Mouse (Mus musculus) neural tube, embryonic 15.5 days (tissue): ENCODE data around the gene Clasp1. TPM values are rescaled to one million over a fixed set of nuclear protein-coding genes. Genes with fewer than 3 reads are reported as not detected.

Experiments
- ATAC-seq: fragments of 200-750 bp; cut with Nextera tagmentation; 2 replicates; pipeline ENCODE4 v1.8.0; 2017; ENCODE audit warnings: mild to moderate bottlenecking, moderate TSS enrichment, moderate library complexity; ENCODE audit not compliant: low FRiP score
- H3K27ac ChIP-seq: fragments of 300-500 bp; sonication (generic); replicated peaks from 2 replicates; pipeline ENCODE4 v1.5.1; 2015; ENCODE audit warnings: mild to moderate bottlenecking, inconsistent platforms
- H3K27me3 ChIP-seq: fragments of 300-500 bp; sonication (generic); replicated peaks from 2 replicates; pipeline ENCODE4 v1.6.1; 2015; ENCODE audit warnings: inconsistent platforms
- H3K36me3 ChIP-seq: fragments of 300-500 bp; sonication (generic); 2 replicates; pipeline ENCODE4 v1.6.1; 2015; ENCODE audit warnings: inconsistent platforms
- H3K4me1 ChIP-seq: fragments of 300-500 bp; sonication (generic); 2 replicates; pipeline ENCODE4 v1.6.1; 2015; ENCODE audit warnings: inconsistent platforms
- H3K4me2 ChIP-seq: fragments of 300-500 bp; sonication (generic); 2 replicates; pipeline ENCODE4 v1.6.1; 2015; ENCODE audit warnings: inconsistent platforms, mild to moderate bottlenecking, moderate library complexity
- H3K4me3 ChIP-seq: fragments of 300-500 bp; sonication (generic); replicated peaks from 2 replicates; pipeline ENCODE4 v1.5.1; 2015; ENCODE audit warnings: mild to moderate bottlenecking, inconsistent platforms
- H3K9ac ChIP-seq: fragments of 300-500 bp; sonication (generic); replicated peaks from 2 replicates; pipeline ENCODE4 v1.6.1; 2015; ENCODE audit warnings: mild to moderate bottlenecking, inconsistent platforms
- H3K9me3 ChIP-seq: fragments of 300-500 bp; sonication (generic); replicated peaks from 2 replicates; pipeline ENCODE4 v1.6.1; 2016; ENCODE audit warnings: inconsistent platforms
- WGBS: fragments of 180-500 bp; shearing (Covaris S2); methylation state at CpG from one replicate; pipeline ENCODE4 v1.1.7; 2015; ENCODE audit warnings: mixed read lengths; 5-methylcytosine and 5-hydroxymethylcytosine counted together
- polyA plus RNA-seq: library from polyadenylated mRNA; unstranded; fragments of >200 nt; fragmentation: Nextera tagmentation; extraction: Ambion mirVana; gene quantifications from 2 replicates; pipeline ENCODE4 v1.2.1, GENCODE M21; 2015

The Clasp1 gene
- polyA plus RNA-seq, 1 experiment from 2014 or later = 88.1 TPM

DNA sequence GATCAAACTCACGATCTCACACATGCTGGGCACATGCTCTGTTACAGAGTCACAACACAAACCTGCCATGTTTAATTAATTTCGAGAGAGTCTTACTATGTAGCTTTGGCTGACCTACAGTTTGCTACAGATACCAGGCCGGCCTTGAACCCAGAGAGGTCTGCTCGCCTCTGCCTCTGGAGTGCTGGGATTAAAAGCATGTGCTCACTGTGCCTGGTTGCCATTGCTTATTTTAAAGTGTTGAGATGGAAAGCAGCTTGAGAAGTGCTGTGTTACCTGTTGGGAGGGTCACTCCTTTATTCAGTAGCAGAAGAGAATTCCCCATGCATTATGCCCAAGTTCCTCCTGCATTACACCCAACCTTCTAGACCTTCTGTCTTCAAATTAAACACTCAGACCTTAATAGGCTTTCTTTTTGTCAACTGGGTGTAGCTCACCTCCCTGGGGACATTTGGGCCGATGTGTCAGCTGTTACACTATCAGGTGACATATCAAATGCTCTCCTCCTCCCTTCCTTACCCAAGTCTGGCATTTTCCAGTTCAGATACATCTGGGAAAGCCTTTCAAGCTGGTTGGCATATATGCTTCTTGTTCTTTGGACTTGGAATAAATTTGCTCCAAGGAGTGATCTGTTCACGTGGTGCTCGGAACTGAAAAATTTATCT, 18.9 kb downstream of the Clasp1 start:
- Histone ChIP-seq H3K4me2 (no peak overlapping the region), H3K4me1 (0 out of 2 replicates have a peak, but pooled peaks cover 3% of the 10 kb centered on the region), H3K36me3 (no peaks in the 10 kb centered on the region), H3K9ac (no peak overlapping the region), H3K27ac (no peak overlapping the region), H3K4me3 (no peak overlapping the region), H3K27me3 (no peaks in the 10 kb centered on the region), H3K9me3 (no peaks in the 10 kb centered on the region)
- 90% methylated on average over 7 of the region's 7 CpGs for WGBS
- ATAC-seq = no peak

DNA sequence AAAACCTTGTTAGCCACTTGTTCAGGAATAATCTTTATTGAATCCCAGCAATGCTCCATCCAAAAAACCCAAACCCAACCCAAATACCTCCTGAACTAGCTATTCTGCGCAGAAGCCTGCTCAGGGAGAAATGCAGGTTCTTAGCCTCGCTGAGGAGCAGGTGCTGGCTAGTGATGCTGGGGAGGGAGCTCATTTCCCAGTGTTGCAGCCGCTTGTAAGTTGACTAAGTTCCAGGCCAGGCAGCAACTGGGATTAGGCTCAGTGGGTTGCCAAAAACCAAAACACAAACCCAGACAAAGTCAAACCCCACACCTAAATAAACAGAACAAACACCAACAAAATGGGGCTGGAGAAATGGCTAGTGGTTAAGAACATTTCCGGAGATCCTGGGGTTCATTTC, 20.4 kb downstream of the Clasp1 start:
- 76% methylated on average over 4 of the region's 4 CpGs for WGBS

DNA sequence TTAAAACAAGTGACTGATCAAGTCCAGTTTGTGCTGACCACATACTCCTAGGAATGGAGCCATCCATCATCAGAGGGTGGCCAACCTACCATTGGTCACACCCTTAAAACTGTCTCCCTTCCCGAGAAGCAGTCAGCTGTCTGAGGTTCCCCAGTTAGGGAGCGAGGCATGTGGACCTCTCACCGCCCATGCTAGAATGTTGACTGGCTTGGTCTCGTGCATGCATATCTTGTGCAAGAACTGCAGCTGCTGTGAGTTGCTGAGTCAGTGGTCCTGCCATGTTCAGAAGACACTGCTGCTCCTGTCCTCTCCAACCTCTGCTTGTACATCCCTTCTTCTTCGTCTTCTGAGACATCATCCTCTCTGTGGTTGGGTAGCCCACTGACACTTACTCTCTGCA, 22.0 kb downstream of the Clasp1 start:
- Histone ChIP-seq H3K4me3 (no peak overlapping the region), H3K9ac (no peak overlapping the region), H3K27ac (no peak overlapping the region), H3K4me1 (0 out of 2 replicates have a peak, but pooled peaks cover 3% of the 10 kb centered on the region), H3K4me2 (no peak overlapping the region), H3K36me3 (no peaks in the 10 kb centered on the region), H3K27me3 (no peaks in the 10 kb centered on the region), H3K9me3 (no peaks in the 10 kb centered on the region)
- no peak for ATAC-seq
- 86% methylated on average over 5 of the region's 5 CpGs for WGBS

More for the DNA sequence above, 20.4 kb downstream of the Clasp1 start:
- H3K27ac ChIP-seq = no peak overlapping the region
- no peak overlapping the region for H3K4me3 ChIP-seq
- no peaks in the 10 kb centered on the region for H3K27me3 ChIP-seq
- H3K4me1 ChIP-seq = 0 out of 2 replicates have a peak, but pooled peaks cover 3% of the 10 kb centered on the region
- H3K9me3 ChIP-seq = no peaks in the 10 kb centered on the region
- no peak overlapping the region for H3K9ac ChIP-seq
- no peak for ATAC-seq
- H3K36me3 ChIP-seq = no peaks in the 10 kb centered on the region
- no peak overlapping the region for H3K4me2 ChIP-seq

DNA sequence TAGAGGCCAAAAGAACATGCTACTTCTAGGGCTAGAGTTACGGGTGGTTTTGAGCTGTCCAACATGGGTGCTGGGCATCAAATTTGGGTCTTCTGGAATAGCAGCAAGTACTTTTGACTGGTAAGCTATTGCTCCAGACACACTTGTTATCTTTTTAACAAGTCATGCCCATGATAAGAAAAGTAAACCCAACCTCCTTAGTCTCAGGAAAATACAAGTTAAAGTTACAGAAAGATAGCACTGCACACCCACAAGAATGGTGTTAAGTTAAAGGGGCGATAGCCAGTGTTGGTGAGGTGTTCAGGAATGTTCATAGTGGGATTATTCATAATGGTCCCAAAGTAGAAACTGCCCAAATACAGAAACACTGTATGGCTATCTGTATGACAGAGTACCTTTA, 24.3 kb downstream of the Clasp1 start:
- Histone ChIP-seq H3K4me1 (0 out of 2 replicates have a peak, but pooled peaks cover 3% of the 10 kb centered on the region), H3K4me2 (no peak overlapping the region), H3K4me3 (no peak overlapping the region), H3K27ac (no peak overlapping the region), H3K27me3 (no peaks in the 10 kb centered on the region), H3K9ac (no peak overlapping the region), H3K9me3 (no peaks in the 10 kb centered on the region), H3K36me3 (no peaks in the 10 kb centered on the region)
- WGBS = 96% methylated on average over 2 of the region's 2 CpGs
- no peak for ATAC-seq

DNA sequence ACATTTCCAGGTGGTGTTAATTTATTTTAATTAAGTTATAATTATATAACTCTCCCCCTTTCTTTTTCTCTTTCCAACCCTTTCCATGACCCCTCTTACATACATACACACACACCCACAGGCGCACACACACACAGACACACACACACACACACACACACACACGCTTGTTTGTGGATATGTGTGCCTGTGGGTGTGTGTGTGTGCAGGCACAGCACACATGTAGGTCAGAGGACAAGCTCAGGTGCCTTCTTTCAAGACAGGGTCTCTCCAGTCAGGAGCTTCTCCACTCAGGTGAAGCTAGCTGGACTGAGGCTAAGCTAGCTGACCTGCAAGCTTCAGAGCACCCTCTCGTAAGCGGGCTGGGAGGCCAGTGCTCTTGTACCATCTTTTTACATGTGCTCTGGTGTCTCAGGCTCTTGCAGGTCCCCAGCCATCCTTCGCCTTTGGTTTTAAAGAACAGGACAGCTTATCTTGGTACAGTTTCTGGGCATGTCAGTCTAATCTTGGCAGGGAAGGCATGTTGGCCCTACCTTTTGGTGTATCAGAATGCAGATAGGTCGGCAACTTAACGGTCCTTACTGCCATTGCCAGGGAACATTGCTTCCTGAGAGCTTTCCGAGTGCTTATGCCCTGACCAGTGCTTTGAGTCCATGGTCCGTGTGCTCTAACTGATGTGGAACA, 28.3 kb downstream of the Clasp1 start:
- Histone ChIP-seq H3K9ac (no peak overlapping the region), H3K4me1 (peaks cover 15% of the 10 kb centered on the region), H3K36me3 (peaks cover 9% of the 10 kb centered on the region; the same call in 1 of the 2 replicates), H3K27ac (no peak overlapping the region), H3K4me2 (no peak overlapping the region), H3K27me3 (no peaks in the 10 kb centered on the region), H3K9me3 (no peaks in the 10 kb centered on the region), H3K4me3 (no peak overlapping the region)
- 90% methylated on average over 9 of the region's 9 CpGs for WGBS
- ATAC-seq = no peak

DNA sequence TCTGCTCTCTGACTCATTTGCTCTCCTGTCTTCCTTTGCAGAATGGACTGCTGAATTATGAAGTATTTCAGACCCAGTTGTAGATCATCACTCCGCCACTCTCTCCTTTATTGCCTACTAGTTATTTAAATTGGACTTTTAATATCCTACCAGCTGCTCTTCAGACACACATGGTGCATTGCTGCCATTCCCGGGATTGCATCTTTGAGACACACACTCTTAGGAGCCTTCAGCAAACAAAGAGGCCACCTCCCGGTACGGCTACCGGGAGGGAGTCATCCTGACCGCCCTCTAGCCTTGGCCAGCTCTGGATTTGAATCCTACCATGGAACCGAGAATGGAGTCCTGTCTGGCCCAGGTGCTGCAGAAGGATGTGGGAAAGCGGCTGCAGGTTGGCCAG, 30.5 kb downstream of the Clasp1 start:
- Histone ChIP-seq H3K27me3 (no peaks in the 10 kb centered on the region), H3K4me2 (no peak overlapping the region), H3K27ac (no peak overlapping the region), H3K36me3 (peaks cover 12% of the 10 kb centered on the region), H3K9ac (no peak overlapping the region), H3K4me3 (no peak overlapping the region), H3K4me1 (peaks cover 24% of the 10 kb centered on the region), H3K9me3 (no peaks in the 10 kb centered on the region)
- ATAC-seq = no peak
- WGBS = 64% methylated on average over 8 of the region's 8 CpGs

DNA sequence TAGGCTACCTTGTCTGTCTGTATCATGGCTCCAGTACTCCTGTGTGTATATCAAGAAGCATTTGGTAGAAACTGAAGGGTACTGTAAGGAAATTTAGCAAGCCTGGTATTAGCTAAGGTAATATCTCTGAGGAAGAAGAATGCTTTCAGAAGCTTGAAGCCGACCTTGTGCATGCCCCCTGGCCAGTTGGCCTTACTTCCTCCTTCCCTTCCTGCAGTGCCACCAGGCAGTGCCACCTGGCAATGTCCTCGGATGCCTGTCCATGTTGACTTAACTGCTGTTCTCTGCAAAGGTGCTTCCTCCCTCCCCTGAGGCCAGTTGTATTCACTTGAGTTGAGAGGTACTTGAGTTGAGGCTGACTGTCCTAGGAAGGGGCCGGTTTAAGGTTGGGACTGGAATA, 32.3 kb downstream of the Clasp1 start:
- 80% methylated on average over 3 of the region's 3 CpGs for WGBS
- H3K4me3 ChIP-seq = no peak overlapping the region
- peaks cover 12% of the 10 kb centered on the region for H3K36me3 ChIP-seq
- H3K4me1 ChIP-seq = peaks cover 24% of the 10 kb centered on the region
- H3K27ac ChIP-seq = no peak overlapping the region
- no peak overlapping the region for H3K9ac ChIP-seq
- no peak for ATAC-seq
- H3K9me3 ChIP-seq = no peaks in the 10 kb centered on the region
- no peak overlapping the region for H3K4me2 ChIP-seq
- H3K27me3 ChIP-seq = no peaks in the 10 kb centered on the region

DNA sequence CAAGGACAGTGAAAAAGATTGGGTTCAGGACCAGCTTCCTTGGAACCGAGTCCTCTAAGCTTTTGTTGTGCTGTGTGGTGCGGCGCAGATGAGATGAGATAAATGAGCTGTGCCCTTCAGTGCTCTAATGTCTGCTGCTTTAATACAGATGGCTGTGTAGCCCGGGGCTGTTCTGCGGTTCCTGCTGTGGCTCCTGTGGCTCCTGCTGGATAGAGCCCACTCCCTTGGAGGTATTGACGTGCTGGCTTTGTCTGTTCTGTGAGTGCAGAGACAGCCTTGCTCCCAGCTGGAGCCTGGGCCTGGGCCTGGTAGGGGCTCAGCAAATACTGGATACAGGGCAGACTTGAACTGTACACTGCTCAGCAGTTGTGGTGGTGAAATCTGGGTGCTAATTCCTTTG, 34.0 kb downstream of the Clasp1 start:
- peaks cover 24% of the 10 kb centered on the region for H3K4me1 ChIP-seq
- H3K27me3 ChIP-seq = no peaks in the 10 kb centered on the region
- H3K36me3 ChIP-seq = peaks cover 12% of the 10 kb centered on the region
- ATAC-seq = peak; percentile 48; the same call in 1 of the 2 replicates
- H3K9me3 ChIP-seq = no peaks in the 10 kb centered on the region
- H3K27ac ChIP-seq = peak overlapping the region; percentile 58
- no peak overlapping the region for H3K9ac ChIP-seq
- H3K4me2 ChIP-seq = no peak overlapping the region
- 41% methylated on average over 6 of the region's 6 CpGs for WGBS
- H3K4me3 ChIP-seq = no peak overlapping the region

DNA sequence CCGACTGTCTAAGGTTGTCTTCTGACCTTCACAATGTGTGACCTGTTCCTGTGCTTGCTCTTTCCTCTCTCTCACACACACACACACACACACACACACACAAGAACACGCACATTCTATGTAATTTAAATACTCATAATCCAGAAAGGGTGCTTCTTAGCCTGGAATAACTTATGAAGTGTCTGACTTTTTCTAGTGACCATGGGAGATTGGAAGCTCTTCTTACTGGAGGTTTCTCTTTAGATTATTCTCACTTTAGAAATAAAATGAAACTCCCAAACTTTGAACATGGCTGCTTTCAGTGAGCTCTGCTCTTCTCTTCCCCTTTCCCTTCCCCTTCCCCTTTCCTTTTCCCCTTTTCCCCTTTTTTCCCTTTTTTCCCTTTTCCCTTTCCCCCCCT, 37.1 kb downstream of the Clasp1 start:
- peaks cover 3% of the 10 kb centered on the region for H3K36me3 ChIP-seq
- H3K9me3 ChIP-seq = no peaks in the 10 kb centered on the region
- H3K27me3 ChIP-seq = no peaks in the 10 kb centered on the region
- H3K27ac ChIP-seq = no peak overlapping the region
- 90% methylated on average over 2 of the region's 2 CpGs for WGBS
- no peak overlapping the region for H3K4me3 ChIP-seq
- no peak for ATAC-seq
- no peak overlapping the region for H3K4me2 ChIP-seq
- H3K9ac ChIP-seq = no peak overlapping the region
- H3K4me1 ChIP-seq = peaks cover 38% of the 10 kb centered on the region

DNA sequence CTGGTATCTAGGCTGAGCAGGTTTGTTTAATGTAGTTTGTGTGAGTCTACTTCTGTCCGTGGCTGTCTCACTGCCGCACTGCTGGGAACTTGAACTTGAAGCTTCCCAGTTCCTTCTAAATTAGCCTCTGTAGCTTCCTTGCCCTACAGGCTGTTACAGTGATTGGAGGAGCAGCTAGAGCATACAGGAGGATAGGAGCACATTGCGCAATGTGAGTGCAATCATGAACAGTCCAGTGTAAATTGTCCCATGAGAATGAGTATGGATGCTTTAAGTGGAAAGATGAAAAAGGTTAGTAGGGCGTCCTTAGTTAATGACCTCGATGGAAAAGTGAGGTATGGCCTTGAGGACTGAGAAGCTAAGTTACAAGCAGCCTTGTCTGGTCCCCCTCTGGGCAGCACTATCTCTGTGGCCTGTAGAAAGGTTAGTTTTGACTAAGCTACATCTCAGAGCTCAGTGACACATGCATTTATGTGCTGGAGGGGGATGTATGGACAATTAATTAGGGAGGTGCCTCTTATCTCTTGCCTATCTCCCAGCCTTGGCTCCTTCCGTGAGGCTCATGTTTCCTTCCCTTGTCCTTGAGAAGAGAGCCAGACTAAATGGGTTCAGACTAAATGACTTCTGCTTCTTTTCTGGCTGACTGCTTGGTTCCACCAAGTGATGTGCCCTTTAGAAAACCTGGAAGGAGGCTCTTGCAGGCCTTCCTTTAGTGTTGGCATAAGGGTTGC, 39.7 kb downstream of the Clasp1 start:
- no peaks in the 10 kb centered on the region; the same call in 1 of the 2 replicates for H3K36me3 ChIP-seq
- H3K27me3 ChIP-seq = no peaks in the 10 kb centered on the region
- no peak overlapping the region for H3K4me2 ChIP-seq
- no peak for ATAC-seq
- H3K9me3 ChIP-seq = no peaks in the 10 kb centered on the region
- H3K4me3 ChIP-seq = no peak overlapping the region
- H3K27ac ChIP-seq = no peak overlapping the region
- H3K4me1 ChIP-seq = peaks cover 21% of the 10 kb centered on the region
- H3K9ac ChIP-seq = no peak overlapping the region
- 84% methylated on average over 6 of the region's 6 CpGs for WGBS

DNA sequence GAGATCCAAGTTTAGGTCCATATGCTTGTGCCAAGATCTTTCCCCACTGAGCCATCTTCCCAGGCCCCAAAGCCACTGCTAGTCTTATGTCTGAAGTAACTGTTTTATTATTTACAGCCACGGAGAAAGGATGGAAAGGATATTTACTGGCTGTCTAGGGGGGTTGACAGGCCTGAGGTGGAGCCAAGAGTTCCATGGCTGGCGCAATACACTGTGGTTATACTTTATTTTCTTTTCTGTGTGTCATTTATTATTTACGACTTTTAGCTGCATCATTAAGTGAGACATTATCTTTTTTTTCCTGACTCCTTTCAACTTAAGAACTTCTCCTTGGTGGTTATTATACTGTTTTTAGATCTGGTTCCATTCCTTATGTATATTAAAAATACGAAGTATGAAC, 42.7 kb downstream of the Clasp1 start:
- WGBS = 91% methylated on average over 4 of the region's 4 CpGs
- H3K27ac ChIP-seq = no peak overlapping the region

More for the DNA sequence above, 42.7 kb downstream of the Clasp1 start:
- H3K4me3 ChIP-seq = no peak overlapping the region
- H3K9ac ChIP-seq = no peak overlapping the region
- H3K4me1 ChIP-seq = peaks cover 35% of the 10 kb centered on the region
- no peaks in the 10 kb centered on the region for H3K36me3 ChIP-seq
- H3K27me3 ChIP-seq = no peaks in the 10 kb centered on the region
- ATAC-seq = no peak
- no peak overlapping the region for H3K4me2 ChIP-seq
- H3K9me3 ChIP-seq = no peaks in the 10 kb centered on the region
